In the genomic region with DNA sequence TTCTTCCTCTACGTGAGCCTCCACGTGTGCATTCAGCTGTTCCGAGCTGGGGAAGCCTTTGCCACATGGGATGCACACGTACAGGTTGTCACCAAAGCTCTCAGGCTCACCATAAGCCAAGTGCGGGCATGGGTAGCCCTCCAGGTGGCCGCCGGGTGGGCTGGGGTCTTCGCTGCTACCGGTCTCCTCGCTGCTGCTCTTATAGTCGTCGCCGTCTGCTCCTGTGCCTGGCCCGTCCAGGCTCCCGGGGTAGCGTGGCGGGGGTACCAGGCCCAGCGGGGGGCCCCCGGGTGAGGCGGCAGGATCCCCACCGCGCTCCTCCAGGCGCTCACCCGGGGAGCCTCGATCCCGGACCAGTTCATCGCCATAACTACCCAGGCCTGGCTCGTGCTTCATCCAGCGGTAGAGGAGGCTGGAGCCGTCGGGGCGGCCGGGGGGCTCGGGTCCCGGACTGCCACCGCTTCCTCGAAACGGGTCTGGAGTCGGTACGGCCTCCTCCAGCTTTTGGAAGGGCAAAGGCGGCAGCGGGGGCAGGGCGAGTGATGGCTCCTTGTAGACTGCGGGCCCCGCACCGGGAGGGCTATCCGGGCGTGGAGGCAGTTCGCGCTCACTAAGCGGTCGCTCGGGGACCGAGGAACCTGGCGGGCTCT, we compare ENCODE assay signal across 8 mouse cellular contexts. TPM values are rescaled to one million over a fixed set of nuclear protein-coding genes. Genes with fewer than 3 reads are reported as not detected.
DNase-seq lines count a peak whose midpoint lies in the region; ATAC-seq lines count a peak whose summit lies in the region.

No protein-coding gene starts in this region.

- H3K36me3 ChIP-seq in intestine, embryonic 15.5 days: peaks cover 7% of the 10 kb centered on the region; the same call in 1 of the 2 replicates
- H3K36me3 ChIP-seq in midbrain, embryonic 15.5 days (replicated peaks): 0 out of 2 replicates have a peak, but pooled peaks cover 2% of the 10 kb centered on the region

- H3K4me1 ChIP-seq in intestine, embryonic 15.5 days (replicated peaks): peaks cover 62% of the 10 kb centered on the region
- peaks cover 59% of the 10 kb centered on the region for H3K4me1 ChIP-seq in midbrain, embryonic 15.5 days

- peak; percentile 45 for DNase-seq in adrenal gland, adult 2 months
- no peak for DNase-seq in adrenal gland, postnatal 4 days (ENCODE audit: low spot score in 2 of 2)
- DNase-seq in spleen, postnatal 10 days (ENCODE audit: low spot score in 2 of 2): peak; percentile 35 to 42
- no peak for DNase-seq in spleen, postnatal 14 days (ENCODE audit: low spot score in 2 of 2)
- no peak for DNase-seq in MN1 (ENCODE audit: low spot score)
- DNase-seq in layer of hippocampus, adult 18-20 months (ENCODE audit: low spot score in 2 of 2): no peak

- no peaks in the 10 kb centered on the region for H3K9me3 ChIP-seq in intestine, embryonic 15.5 days
- H3K9me3 ChIP-seq in midbrain, embryonic 15.5 days: no peaks in the 10 kb centered on the region

- H3K27me3 ChIP-seq in intestine, embryonic 15.5 days (replicated peaks): peaks cover 36% of the 10 kb centered on the region
- peaks cover 68% of the 10 kb centered on the region for H3K27me3 ChIP-seq in midbrain, embryonic 15.5 days (replicated peaks)

- WGBS in intestine, embryonic 15.5 days: 13% methylated on average over 55 of the region's 55 CpGs
- WGBS in midbrain, embryonic 15.5 days: 2% methylated on average over 55 of the region's 55 CpGs

- H3K9ac ChIP-seq in intestine, embryonic 15.5 days: peak overlapping the region; percentile 86
- H3K9ac ChIP-seq in midbrain, embryonic 15.5 days: no peak overlapping the region; the same call in 1 of the 2 replicates

- ATAC-seq in intestine, embryonic 15.5 days: no peak
- no peak for ATAC-seq in midbrain, embryonic 15.5 days (replicated peaks)

- H3K27ac ChIP-seq in intestine, embryonic 15.5 days: peak overlapping the region; percentile 94
- H3K27ac ChIP-seq in midbrain, embryonic 15.5 days: no peak overlapping the region

- peak overlapping the region; percentile 71 for H3K4me3 ChIP-seq in intestine, embryonic 15.5 days (replicated peaks)
- peak overlapping the region; percentile 44 for H3K4me3 ChIP-seq in midbrain, embryonic 15.5 days

- peak overlapping the region; percentile 96 for H3K4me2 ChIP-seq in intestine, embryonic 15.5 days (replicated peaks)
- H3K4me2 ChIP-seq in midbrain, embryonic 15.5 days: peak overlapping the region; percentile 95

RNA-seq across cellular contexts. Expression of a gene that starts 3.0 kb away (rescaled TPM):
- total RNA-seq in adrenal gland, adult 2 months (2021): 10 to 100 TPM in 1 of 2 experiments, 1 to 10 TPM in 1; 7.5 to 15.4 TPM
- 25.9 and 26.9 TPM in 2 replicates for polyA plus RNA-seq in adrenal gland, adult 2 months (2012; rRNA removed)
- total RNA-seq in adrenal gland, postnatal 4 days (2021): 10 to 100 TPM; 22.9 to 29.2 TPM
- polyA plus RNA-seq in intestine, embryonic 15.5 days (2015; fragmentation: Nextera tagmentation; extraction: Ambion mirVana): 20.3 and 22.0 TPM in 2 replicates
- polyA plus RNA-seq in midbrain, embryonic 15.5 days (2015; fragmentation: Nextera tagmentation; extraction: Ambion mirVana): 2.8 and 3.2 TPM in 2 replicates
- total RNA-seq in layer of hippocampus, adult 18-20 months (2021): 1 to 10 TPM; 2.7 to 3.3 TPM

RNA-seq across cellular contexts. Expression of a gene that starts 12.3 kb away (rescaled TPM):
- 10 to 100 TPM; 20.4 to 26.5 TPM for total RNA-seq in adrenal gland, adult 2 months (2021)
- 7.0 and 7.4 TPM in 2 replicates for polyA plus RNA-seq in adrenal gland, adult 2 months (2012; rRNA removed)
- total RNA-seq in adrenal gland, postnatal 4 days (2021): 10 to 100 TPM; 16.0 to 17.4 TPM
- 21.3 and 21.4 TPM in 2 replicates for polyA plus RNA-seq in intestine, embryonic 15.5 days (2015; fragmentation: Nextera tagmentation; extraction: Ambion mirVana)
- polyA plus RNA-seq in midbrain, embryonic 15.5 days (2015; fragmentation: Nextera tagmentation; extraction: Ambion mirVana): 15.4 and 18.3 TPM in 2 replicates
- total RNA-seq in layer of hippocampus, adult 18-20 months (2021): 10 to 100 TPM; 18.3 to 20.5 TPM

RNA-seq across cellular contexts. Expression of a gene that starts 24.7 kb away (rescaled TPM):
- total RNA-seq in adrenal gland, adult 2 months (2021): 10 to 100 TPM; 32.3 to 37.4 TPM
- polyA plus RNA-seq in adrenal gland, adult 2 months (2012; rRNA removed): 72.0 and 87.5 TPM in 2 replicates
- 10 to 100 TPM; 26.8 to 29.0 TPM for total RNA-seq in adrenal gland, postnatal 4 days (2021)
- 23.4 and 23.8 TPM in 2 replicates for polyA plus RNA-seq in intestine, embryonic 15.5 days (2015; fragmentation: Nextera tagmentation; extraction: Ambion mirVana)
- polyA plus RNA-seq in midbrain, embryonic 15.5 days (2015; fragmentation: Nextera tagmentation; extraction: Ambion mirVana): 13.1 and 14.0 TPM in 2 replicates
- 10 to 100 TPM; 33.2 to 33.9 TPM for total RNA-seq in layer of hippocampus, adult 18-20 months (2021)

RNA-seq across cellular contexts. Expression of a gene that starts 27.3 kb away (rescaled TPM):
- total RNA-seq in adrenal gland, adult 2 months (2021): 10 to 100 TPM; 29.2 to 58.9 TPM
- polyA plus RNA-seq in adrenal gland, adult 2 months (2012; rRNA removed): 48.1 and 62.9 TPM in 2 replicates
- 10 to 100 TPM; 33.3 to 33.8 TPM for total RNA-seq in adrenal gland, postnatal 4 days (2021)
- polyA plus RNA-seq in intestine, embryonic 15.5 days (2015; fragmentation: Nextera tagmentation; extraction: Ambion mirVana): 1.7 and 1.8 TPM in 2 replicates
- 15.7 and 18.3 TPM in 2 replicates for polyA plus RNA-seq in midbrain, embryonic 15.5 days (2015; fragmentation: Nextera tagmentation; extraction: Ambion mirVana)
- total RNA-seq in layer of hippocampus, adult 18-20 months (2021): 100 to 1,000 TPM; 109 to 117 TPM

Comparison
In these comparisons a context has a peak if more than half of its experiments do, and no peak if none do; other contexts are left out.
1. DNase-seq: peak in adrenal gland, adult 2 months (single experiment) and spleen, postnatal 10 days (2 of 2); none in adrenal gland, postnatal 4 days (0 of 2), spleen, postnatal 14 days (0 of 2), MN1 (single experiment) and layer of hippocampus, adult 18-20 months (0 of 2).